Mouse (Mus musculus): ENCODE measurements at regions not wholly inside any gene's neighbourhood (a gene's known extent, or its start where the extent isn't known, plus 50 kb on each side); places are given as distances from the start of the nearest gene placed in this dataset.

DNA sequence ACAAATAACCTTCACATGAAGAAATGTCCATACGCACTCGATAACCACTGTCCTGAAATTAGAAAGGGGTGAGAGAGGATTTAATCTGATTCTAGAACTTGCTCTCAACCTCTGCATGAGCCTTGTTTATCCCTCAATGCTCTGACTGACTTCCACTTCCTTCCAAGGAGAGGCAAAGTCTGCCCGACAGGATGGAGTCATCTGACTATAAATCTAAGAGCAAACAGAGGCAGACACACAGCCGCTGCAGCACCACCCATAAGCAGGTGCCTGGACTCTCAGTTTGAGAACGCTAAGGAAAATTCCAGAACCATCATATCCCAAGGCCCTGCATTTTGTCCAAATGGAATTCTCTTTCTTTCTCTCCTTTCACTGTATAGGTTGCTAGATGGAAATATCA lies 247.7 kb upstream of the 1700056E22Rik start:
- no peak for TF ChIP-seq CTCF (IDR thresholded peaks at IDR 0.05; ENCODE audit: control insufficient read depth, insufficient read depth, low read length)
- no peak for TF ChIP-seq POLR2A (IDR thresholded peaks at IDR 0.05; ENCODE audit: borderline replicate concordance, control insufficient read depth, low read depth, low read length)

All from bone marrow, adult 2 months (tissue).